Comparison of ENCODE assay signal across 2 mouse cellular contexts in genomic region chr11:102918077-102918476, GRCm38 (mm10).
TF ChIP-seq lines count a peak whose summit lies in the region.

No protein-coding gene starts in this region.

TF ChIP-seq in MEL, 35 proteins besides CTCF, POLR2A, EP300 and RAD21:
- TF ChIP-seq KAT2A (conservative IDR thresholded peaks at IDR 0.05; ENCODE audit: low read depth, low read length) (no peak), UBTF (IDR thresholded peaks at IDR 0.05; ENCODE audit: borderline replicate concordance, insufficient read depth, low read depth, low read length) (no peak), TBP (IDR thresholded peaks at IDR 0.05; ENCODE audit: low read depth, low read length) (no peak), USF2 (IDR thresholded peaks at IDR 0.05; ENCODE audit: borderline replicate concordance in 1 of 2, insufficient read depth in 1 of 2, low read depth in 1 of 2, low read length in 2 of 2) (no peak), GABPA (IDR thresholded peaks at IDR 0.05; ENCODE audit: low read depth, low read length) (no peak), TAL1 (IDR thresholded peaks at IDR 0.05; ENCODE audit: low read length) (no peak), ZNF384 (IDR thresholded peaks at IDR 0.05; ENCODE audit: low read depth, low read length) (no peak), MAFK (IDR thresholded peaks at IDR 0.05; ENCODE audit: borderline replicate concordance, low read depth, low read length) (no peak), ETS1 (IDR thresholded peaks at IDR 0.05; ENCODE audit: low read depth, low read length) (peak; percentile 29; the same call in 1 of the 2 replicates)

TF ChIP-seq in myocyte, 11 proteins besides CTCF, POLR2A, EP300 and RAD21:
- TF ChIP-seq E2F4 (IDR thresholded peaks at IDR 0.05; ENCODE audit: insufficient read depth): no peak
- TF ChIP-seq MYOG (IDR thresholded peaks at IDR 0.05; ENCODE audit: control insufficient read depth in 1 of 3, insufficient read depth in 1 of 3, insufficient read length in 2 of 3, low read depth in 2 of 3): no peak
- TF ChIP-seq TCF3 (IDR thresholded peaks at IDR 0.05; ENCODE audit: insufficient read length, low read depth): no peak
- TF ChIP-seq POLR2AphosphoS2 (IDR thresholded peaks at IDR 0.05; ENCODE audit: insufficient read length, low read depth): no peak
- TF ChIP-seq MYOD1 (IDR thresholded peaks at IDR 0.05; ENCODE audit: control insufficient read depth in 1 of 3, insufficient read length in 2 of 3, low read depth in 2 of 3): no peak
- no peak for TF ChIP-seq CEBPB (IDR thresholded peaks at IDR 0.05; ENCODE audit: insufficient read depth, poor library complexity, severe bottlenecking)
- TF ChIP-seq REST (IDR thresholded peaks at IDR 0.05; ENCODE audit: insufficient read depth, insufficient read length): no peak
- no peak for TF ChIP-seq MAX (IDR thresholded peaks at IDR 0.05; ENCODE audit: low read depth)
- no peak for TF ChIP-seq USF1 (IDR thresholded peaks at IDR 0.05; ENCODE audit: low read depth)
- TF ChIP-seq SRF (IDR thresholded peaks at IDR 0.05; ENCODE audit: control insufficient read depth, insufficient read length, low read depth): no peak
- TF ChIP-seq TCF12 (IDR thresholded peaks at IDR 0.05; ENCODE audit: insufficient read depth, poor library complexity, severe bottlenecking): no peak
